Mouse (Mus musculus): ENCODE data around the gene Ptges. TPM values are rescaled to one million over a fixed set of nuclear protein-coding genes. Genes with fewer than 3 reads are reported as not detected.

The Ptges gene
- 10.1 and 12.3 TPM in 2 replicates for polyA plus RNA-seq (2012; rRNA removed)

- TF ChIP-seq CTCF (IDR thresholded peaks at IDR 0.05; ENCODE audit: borderline replicate concordance, control insufficient read depth, extremely low read depth, insufficient read depth, low read length, poor library complexity) (peak; percentile 65; the same call in 1 of the 2 replicates), POLR2A (IDR thresholded peaks at IDR 0.05; ENCODE audit: control insufficient read depth, extremely low read depth, insufficient read depth, low read length, poor library complexity) (no peak)
- DNase-seq = peak; percentile 63
- H3K27ac ChIP-seq (ENCODE audit: control insufficient read depth, insufficient read depth, low read length) = peak within 1 kb of the TSS; percentile 42; the same call in 1 of the 2 replicates
- H3K4me3 ChIP-seq (ENCODE audit: control insufficient read depth, insufficient read depth, low read length) = peak within 1 kb of the TSS; percentile 5; the same call in 1 of the 2 replicates
- WGBS = 8% methylated on average over 23 of the region's 23 CpGs
- peaks cover 14% of the 10 kb centered on the region for H3K4me1 ChIP-seq (replicated peaks; ENCODE audit: control insufficient read depth, insufficient read depth, low read length)
- no peaks in the 10 kb centered on the region for H3K27me3 ChIP-seq (ENCODE audit: control insufficient read depth, insufficient read depth, low read length)
- H3K36me3 ChIP-seq (ENCODE audit: control insufficient read depth, insufficient read depth, low read length) = no peaks in the 10 kb centered on the region
Observed at GRCm38 (mm10) chr2:30929483-30930045, at the start of gene Ptges. Gene Ptges (minus strand): TSS chr2:30929863.

GRCm38 (mm10) chr2:30967352-30968327 lies 38.0 kb upstream of the Ptges start, which contains the start of gene Tor1a:
Gene Tor1a (minus strand): TSS chr2:30967933.
- no peaks in the 10 kb centered on the region for H3K27me3 ChIP-seq (ENCODE audit: control insufficient read depth, insufficient read depth, low read length)
- peak; percentile 87 for DNase-seq
- peak within 1 kb of the TSS; percentile 95 for H3K4me3 ChIP-seq (ENCODE audit: control insufficient read depth, insufficient read depth, low read length)
- peaks cover 18% of the 10 kb centered on the region for H3K36me3 ChIP-seq (ENCODE audit: control insufficient read depth, insufficient read depth, low read length)
- WGBS = 4% methylated on average over 59 of the region's 59 CpGs
- H3K4me1 ChIP-seq (replicated peaks; ENCODE audit: control insufficient read depth, insufficient read depth, low read length) = peaks cover 15% of the 10 kb centered on the region
- no peak within 1 kb of the TSS for H3K27ac ChIP-seq (ENCODE audit: control insufficient read depth, insufficient read depth, low read length)
- peak; percentile 60; the same call in 1 of the 2 replicates for TF ChIP-seq POLR2A (IDR thresholded peaks at IDR 0.05; ENCODE audit: control insufficient read depth, extremely low read depth, insufficient read depth, low read length, poor library complexity)
- no peak for TF ChIP-seq CTCF (IDR thresholded peaks at IDR 0.05; ENCODE audit: borderline replicate concordance, control insufficient read depth, extremely low read depth, insufficient read depth, low read length, poor library complexity)

GRCm38 (mm10) chr2:30966826-30967225 lies 37.2 kb upstream of the Ptges start:
- H3K4me3 ChIP-seq (ENCODE audit: control insufficient read depth, insufficient read depth, low read length) = peak overlapping the region; percentile 95
- peak; percentile 8 for DNase-seq
- under 1% methylated on average over 16 of the region's 16 CpGs for WGBS
- H3K36me3 ChIP-seq (ENCODE audit: control insufficient read depth, insufficient read depth, low read length) = peaks cover 14% of the 10 kb centered on the region
- H3K27me3 ChIP-seq (ENCODE audit: control insufficient read depth, insufficient read depth, low read length) = no peaks in the 10 kb centered on the region
- no peak for TF ChIP-seq CTCF (IDR thresholded peaks at IDR 0.05; ENCODE audit: borderline replicate concordance, control insufficient read depth, extremely low read depth, insufficient read depth, low read length, poor library complexity)
- TF ChIP-seq POLR2A (IDR thresholded peaks at IDR 0.05; ENCODE audit: control insufficient read depth, extremely low read depth, insufficient read depth, low read length, poor library complexity) = no peak
- H3K27ac ChIP-seq (ENCODE audit: control insufficient read depth, insufficient read depth, low read length) = no peak overlapping the region
- peaks cover 15% of the 10 kb centered on the region for H3K4me1 ChIP-seq (replicated peaks; ENCODE audit: control insufficient read depth, insufficient read depth, low read length)

- Histone ChIP-seq H3K27me3 (ENCODE audit: control insufficient read depth, insufficient read depth, low read length) (no peaks in the 10 kb centered on the region), H3K4me3 (ENCODE audit: control insufficient read depth, insufficient read depth, low read length) (no peak overlapping the region), H3K36me3 (ENCODE audit: control insufficient read depth, insufficient read depth, low read length) (peaks cover 20% of the 10 kb centered on the region), H3K4me1 (replicated peaks; ENCODE audit: control insufficient read depth, insufficient read depth, low read length) (peaks cover 15% of the 10 kb centered on the region), H3K27ac (ENCODE audit: control insufficient read depth, insufficient read depth, low read length) (no peak overlapping the region)
- WGBS = 95% methylated on average over 8 of the region's 8 CpGs
- TF ChIP-seq POLR2A (IDR thresholded peaks at IDR 0.05; ENCODE audit: control insufficient read depth, extremely low read depth, insufficient read depth, low read length, poor library complexity) (no peak), CTCF (IDR thresholded peaks at IDR 0.05; ENCODE audit: borderline replicate concordance, control insufficient read depth, extremely low read depth, insufficient read depth, low read length, poor library complexity) (no peak)
- DNase-seq = no peak
Observed at GRCm38 (mm10) chr2:30965627-30966026, 36.0 kb upstream of the Ptges start.

- Histone ChIP-seq H3K4me1 (replicated peaks; ENCODE audit: control insufficient read depth, insufficient read depth, low read length) (peaks cover 15% of the 10 kb centered on the region), H3K36me3 (ENCODE audit: control insufficient read depth, insufficient read depth, low read length) (peaks cover 48% of the 10 kb centered on the region), H3K27me3 (ENCODE audit: control insufficient read depth, insufficient read depth, low read length) (no peaks in the 10 kb centered on the region), H3K4me3 (ENCODE audit: control insufficient read depth, insufficient read depth, low read length) (no peak overlapping the region), H3K27ac (ENCODE audit: control insufficient read depth, insufficient read depth, low read length) (no peak overlapping the region)
- TF ChIP-seq CTCF (IDR thresholded peaks at IDR 0.05; ENCODE audit: borderline replicate concordance, control insufficient read depth, extremely low read depth, insufficient read depth, low read length, poor library complexity) (no peak), POLR2A (IDR thresholded peaks at IDR 0.05; ENCODE audit: control insufficient read depth, extremely low read depth, insufficient read depth, low read length, poor library complexity) (no peak)
- DNase-seq = no peak
- 87% methylated on average over 11 of the region's 11 CpGs for WGBS
Observed at GRCm38 (mm10) chr2:30962570-30963254, 33.0 kb upstream of the Ptges start.

GRCm38 (mm10) chr2:30959856-30960255 lies 30.2 kb upstream of the Ptges start:
- Histone ChIP-seq H3K4me3 (ENCODE audit: control insufficient read depth, insufficient read depth, low read length) (no peak overlapping the region), H3K27ac (ENCODE audit: control insufficient read depth, insufficient read depth, low read length) (no peak overlapping the region), H3K36me3 (ENCODE audit: control insufficient read depth, insufficient read depth, low read length) (peaks cover 59% of the 10 kb centered on the region)

More at GRCm38 (mm10) chr2:30959856-30960255, 30.2 kb upstream of the Ptges start:
- H3K4me1 ChIP-seq (replicated peaks; ENCODE audit: control insufficient read depth, insufficient read depth, low read length) = peaks cover 3% of the 10 kb centered on the region
- TF ChIP-seq POLR2A (IDR thresholded peaks at IDR 0.05; ENCODE audit: control insufficient read depth, extremely low read depth, insufficient read depth, low read length, poor library complexity) (no peak), CTCF (IDR thresholded peaks at IDR 0.05; ENCODE audit: borderline replicate concordance, control insufficient read depth, extremely low read depth, insufficient read depth, low read length, poor library complexity) (no peak)
- WGBS = 92% methylated on average over 5 of the region's 5 CpGs
- H3K27me3 ChIP-seq (ENCODE audit: control insufficient read depth, insufficient read depth, low read length) = no peaks in the 10 kb centered on the region
- no peak for DNase-seq

Data from thymus, adult 2 months (tissue).